Mouse (Mus musculus): ENCODE results near the gene Grid2.

- no peak for TF ChIP-seq CTCF (conservative IDR thresholded peaks at IDR 0.05; ENCODE audit: low read length)
- TF ChIP-seq NANOG (IDR thresholded peaks at IDR 0.05; ENCODE audit: borderline replicate concordance, low read length): no peak
Observed at GRCm38 (mm10) chr6:64313132-64313531, 1057.5 kb downstream of the Grid2 start.

Measured in E14TG2a.4 (cell line).